Mouse (Mus musculus): ENCODE results near the gene Rapgefl1.
"Not testable (repeated sequence)": the region's sequence is repeated elsewhere in the genome, so short reads cannot be mapped to it uniquely, and the experiment has no call there.

Rapgefl1 gene

DNA sequence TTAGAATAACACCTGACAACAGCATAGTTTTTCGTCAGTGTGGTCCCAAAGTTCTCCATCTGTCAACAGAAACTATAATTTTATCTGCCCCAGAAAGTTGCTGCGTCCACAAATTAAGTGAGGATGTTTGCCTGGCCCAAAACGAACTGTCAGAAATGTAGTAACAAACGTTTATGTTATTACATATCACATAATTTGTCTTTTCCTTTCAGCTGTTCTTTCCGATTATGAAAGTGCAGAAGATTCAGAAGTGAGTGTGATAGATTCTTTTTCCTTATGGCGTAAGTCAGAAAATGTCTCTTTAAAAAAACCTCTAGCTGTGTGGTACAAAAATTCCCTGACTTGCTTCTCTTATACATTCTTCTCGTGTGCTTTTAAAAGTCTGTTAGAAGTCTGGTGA is 25.9 kb upstream of the Rapgefl1 start:
- no peak for DNase-seq (ENCODE audit: inconsistent ontology term)

DNA sequence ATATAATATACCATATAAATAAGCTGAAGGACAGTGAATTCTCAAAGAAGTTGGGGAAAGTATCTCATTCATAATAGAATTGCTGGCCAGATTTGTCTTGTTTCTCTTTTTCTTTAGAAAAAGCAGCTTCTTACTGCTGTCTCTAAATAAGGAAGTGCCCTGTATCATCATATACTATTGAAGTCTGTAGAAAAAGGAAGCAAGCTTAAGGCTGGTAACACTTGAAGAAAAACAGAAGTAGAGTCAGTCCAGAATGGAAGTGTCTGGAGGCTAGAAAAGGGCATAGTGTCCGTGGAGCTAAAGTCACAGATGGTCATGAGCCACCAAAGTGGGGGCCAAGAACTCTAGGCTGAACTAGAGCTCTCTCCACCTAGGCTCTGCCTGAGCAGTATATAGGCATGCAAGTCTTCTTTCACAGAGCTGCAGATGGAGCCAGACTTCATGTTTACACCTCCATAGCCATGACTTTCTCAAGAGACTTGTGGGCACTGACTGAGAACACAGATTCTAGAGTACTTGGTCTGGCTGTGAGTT is 19.8 kb upstream of the Rapgefl1 start:
- DNase-seq (ENCODE audit: inconsistent ontology term), result no peak

DNA sequence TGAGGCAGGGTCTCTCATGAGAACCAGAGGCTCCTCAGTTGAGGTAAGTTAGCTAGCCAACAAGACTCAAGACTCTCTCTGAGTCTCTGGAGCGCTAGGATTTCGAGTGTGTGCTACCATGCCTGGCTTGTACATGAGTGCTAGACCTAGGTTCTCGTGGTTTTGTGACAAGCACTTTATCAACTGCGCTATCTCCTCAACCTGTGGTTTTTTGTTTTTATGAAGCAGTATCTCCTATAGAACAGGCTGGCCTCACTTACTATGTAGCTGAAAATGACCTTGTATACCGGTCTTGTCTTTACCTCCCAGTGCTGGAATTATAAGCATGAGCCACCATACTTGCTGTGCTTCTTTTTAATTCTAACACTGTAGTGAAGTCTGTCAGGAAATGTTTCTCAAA is 15.6 kb upstream of the Rapgefl1 start:
- DNase-seq (ENCODE audit: inconsistent ontology term), result no peak

DNA sequence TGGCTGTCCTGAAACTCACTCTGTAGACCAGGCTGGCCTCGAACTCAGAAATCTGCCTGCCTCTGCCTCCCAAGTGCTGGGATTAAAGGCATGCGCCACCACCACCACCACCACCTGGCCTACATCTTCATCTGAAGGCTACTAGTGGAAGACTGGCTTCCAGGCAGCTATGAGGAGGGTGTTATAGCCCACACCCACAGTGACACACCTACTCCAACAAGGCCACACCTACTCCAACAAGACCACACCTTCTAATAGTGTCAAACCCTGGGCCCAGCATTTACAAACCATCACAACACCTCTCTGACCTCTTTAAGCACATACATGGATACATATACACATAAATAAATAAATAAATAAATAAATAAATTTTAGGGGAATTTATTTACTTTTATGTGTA is 10.5 kb upstream of the Rapgefl1 start:
- not testable (repeated sequence) for DNase-seq (ENCODE audit: inconsistent ontology term)

DNA sequence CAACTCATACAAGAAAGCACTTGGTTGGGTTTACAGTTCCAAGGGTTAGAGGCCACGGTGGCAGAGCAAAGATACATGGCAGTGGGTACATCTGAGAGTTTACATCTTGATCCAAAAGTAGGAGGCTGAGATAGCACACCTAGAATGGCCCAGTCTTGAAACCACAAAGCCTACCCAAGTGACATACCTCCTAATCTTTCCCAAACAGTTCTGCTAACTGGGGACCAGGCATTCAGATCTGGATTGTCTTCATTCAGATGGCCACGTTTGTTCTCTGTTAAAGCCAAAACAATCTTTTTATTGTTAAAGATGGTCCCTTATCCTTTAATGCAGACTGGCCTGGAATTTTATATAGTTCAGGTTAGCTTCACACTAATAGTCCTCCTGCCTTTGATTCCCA is 8.7 kb upstream of the Rapgefl1 start:
- no peak for DNase-seq (ENCODE audit: inconsistent ontology term)

DNA sequence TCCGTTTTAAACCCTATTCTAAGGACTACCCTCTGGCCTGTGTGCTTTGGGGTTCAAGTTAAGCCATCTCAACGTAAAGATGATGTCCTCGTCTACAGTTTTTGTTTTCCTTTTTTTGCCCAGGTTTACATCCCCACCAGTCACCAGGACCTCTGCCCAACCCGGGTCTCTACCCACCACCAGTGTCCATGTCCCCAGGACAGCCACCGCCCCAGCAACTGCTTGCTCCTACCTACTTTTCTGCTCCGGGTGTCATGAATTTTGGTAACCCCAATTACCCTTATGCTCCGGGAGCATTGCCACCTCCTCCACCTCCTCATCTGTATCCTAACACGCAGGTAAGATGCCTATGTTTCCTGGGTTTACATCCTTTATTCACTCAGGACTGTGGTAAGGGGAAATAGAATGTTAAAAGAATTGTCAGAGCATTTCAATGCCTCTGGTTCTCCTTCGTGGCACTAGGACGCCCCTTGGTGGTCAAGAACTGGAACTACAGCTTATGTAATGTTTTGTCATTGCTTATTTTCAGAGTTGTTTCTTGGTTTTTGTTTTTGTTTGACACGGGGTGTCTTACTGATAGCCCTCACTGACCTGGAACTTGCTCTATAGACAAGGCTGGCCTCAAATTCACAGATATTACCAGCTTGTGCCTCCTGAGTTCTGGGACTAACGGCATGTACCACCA is 7.4 kb upstream of the Rapgefl1 start:
- peak; percentile 39 for DNase-seq (ENCODE audit: inconsistent ontology term)

DNA sequence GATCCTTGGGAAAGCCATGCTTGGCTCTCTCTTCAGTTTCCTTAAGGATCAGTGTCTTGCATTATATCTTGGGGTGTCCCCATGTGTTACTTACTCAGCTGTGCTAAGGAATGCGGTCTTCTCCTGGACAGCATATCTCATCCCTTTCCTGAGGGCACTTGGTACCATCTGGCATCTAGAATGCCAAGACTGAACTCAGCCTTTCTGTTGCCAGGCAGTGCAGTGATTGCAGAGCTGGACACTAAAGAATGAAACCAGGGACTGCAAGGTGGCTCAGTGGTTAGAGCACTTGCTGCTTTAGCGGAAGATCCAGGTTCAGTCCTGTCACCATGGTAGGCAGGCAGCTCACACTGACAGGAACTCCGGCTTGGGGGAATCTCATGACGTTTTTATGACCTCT is 6.7 kb upstream of the Rapgefl1 start:
- no peak for DNase-seq (ENCODE audit: inconsistent ontology term)

DNA sequence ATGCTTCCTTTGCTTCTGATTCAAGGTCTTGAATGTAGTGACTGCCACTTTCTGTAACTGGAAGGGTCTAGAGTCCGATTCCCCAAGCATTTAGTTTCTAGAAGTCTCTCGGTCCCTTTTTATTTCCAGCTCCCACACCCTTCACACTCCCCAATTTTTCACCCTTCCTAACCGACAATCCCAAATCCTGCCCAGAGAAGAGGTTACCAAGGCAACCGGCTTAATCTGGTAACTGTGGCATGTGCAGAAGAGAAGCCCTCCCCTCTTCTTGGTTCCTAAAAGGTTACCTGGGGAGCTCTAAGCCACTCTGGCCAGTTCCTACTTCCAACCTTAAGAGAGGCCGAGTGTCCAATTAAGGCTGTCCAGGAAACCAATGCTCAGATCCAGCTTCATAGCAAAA is 1.3 kb upstream of the Rapgefl1 start:
- DNase-seq (ENCODE audit: inconsistent ontology term), result no peak

DNA sequence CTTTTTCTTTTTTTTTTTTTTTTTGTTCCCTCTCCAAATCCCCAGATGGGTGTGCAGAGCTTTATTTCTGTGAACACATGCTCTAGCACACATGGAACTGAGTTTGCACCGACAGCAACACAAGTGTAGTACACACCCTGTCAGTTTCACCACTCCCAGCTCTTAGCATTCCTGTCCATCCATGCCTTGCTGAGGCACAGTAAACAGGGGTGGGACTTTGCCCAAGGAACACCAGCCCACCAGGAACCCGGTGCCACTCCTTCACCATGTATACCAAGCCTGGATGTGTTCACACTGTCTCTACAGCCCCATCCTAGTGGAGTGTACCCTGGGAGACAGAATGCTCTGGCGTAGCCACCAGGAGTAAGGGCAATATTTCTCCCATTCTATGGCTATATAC is 860 bp upstream of the Rapgefl1 start:
- DNase-seq (ENCODE audit: inconsistent ontology term), result no peak

DNA sequence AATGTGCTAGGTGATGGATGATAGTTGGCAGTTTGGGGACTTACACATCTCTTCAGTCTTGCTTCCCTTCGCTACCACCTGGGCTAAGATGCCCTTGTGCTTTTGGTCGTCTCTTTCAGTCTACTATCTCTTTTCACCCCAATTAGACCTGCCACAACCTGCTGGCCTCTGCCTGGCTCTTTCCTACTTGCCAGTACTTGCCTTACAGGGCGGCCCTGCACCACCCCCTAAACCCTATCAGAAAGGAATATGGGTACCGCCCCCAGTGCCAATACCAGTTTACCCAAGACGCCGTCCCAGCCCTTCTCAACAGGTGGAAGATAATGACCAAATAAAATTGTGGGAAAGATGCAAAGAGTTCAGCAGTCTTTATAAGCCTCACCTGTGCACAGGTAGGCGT is 457 bp upstream of the Rapgefl1 start:
- no peak for DNase-seq (ENCODE audit: inconsistent ontology term)

DNA sequence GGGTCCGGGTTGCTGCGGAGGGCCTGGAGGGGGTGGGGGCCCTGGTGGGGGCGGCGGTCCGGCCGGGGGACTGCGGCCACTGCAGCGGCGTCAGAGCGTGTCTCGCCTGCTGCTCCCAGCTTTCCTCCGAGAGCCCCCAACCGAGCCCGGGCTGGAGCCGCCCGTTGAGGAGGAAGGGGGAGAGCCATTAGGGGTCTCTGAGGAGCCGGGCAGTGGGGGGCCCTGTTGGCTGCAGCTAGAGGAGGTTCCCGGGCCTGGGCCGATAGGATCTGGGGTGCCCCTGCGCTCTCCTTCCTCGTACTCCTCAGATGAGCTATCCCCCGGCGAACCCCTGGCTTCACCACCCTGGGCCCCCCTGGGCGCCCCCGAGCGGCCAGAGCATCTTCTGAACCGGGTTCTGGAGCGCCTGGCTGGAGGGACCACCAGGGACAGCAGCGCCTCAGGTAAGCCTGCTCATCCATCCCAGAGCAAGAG is 683 bp downstream of the Rapgefl1 start:
- no peak for DNase-seq (ENCODE audit: inconsistent ontology term)

DNA sequence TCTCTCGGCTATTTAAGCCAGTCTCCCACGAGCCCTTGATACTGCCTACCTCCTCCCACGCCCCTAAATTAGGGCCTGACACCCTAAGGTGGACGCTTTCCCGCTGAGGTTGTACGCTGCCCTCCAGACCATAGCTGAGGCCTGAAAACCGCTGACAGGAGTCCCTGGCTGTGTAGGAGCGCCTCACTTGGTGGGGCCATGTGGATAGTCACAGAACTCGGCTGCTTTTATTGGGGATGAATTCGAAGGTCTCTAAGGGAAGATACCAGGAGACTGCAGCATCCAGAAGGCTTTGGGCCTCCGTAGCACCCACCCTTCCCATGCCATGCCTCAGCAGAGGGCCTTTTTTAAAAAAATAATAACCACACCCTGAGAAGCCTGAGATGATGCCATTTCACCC is 1.3 kb downstream of the Rapgefl1 start:
- DNase-seq (ENCODE audit: inconsistent ontology term), result no peak

DNA sequence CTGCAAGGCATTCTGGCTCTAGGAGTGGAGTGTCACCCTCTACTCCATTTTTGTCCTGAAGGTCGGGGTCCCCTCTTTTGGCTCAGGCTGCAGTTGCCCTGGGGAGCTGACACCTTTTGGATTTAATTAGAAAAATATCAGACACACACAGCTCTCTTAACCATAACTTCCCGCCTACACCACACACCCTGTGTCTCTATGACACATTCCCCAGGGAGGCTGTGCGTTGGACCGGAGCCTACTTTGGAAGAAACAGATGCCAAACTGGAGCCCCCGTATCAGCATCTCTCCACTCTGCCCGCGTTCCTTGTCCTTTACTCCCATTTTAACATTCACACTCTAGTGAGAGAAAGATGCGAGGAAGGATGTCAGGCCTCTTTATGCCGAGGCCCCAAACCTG is 1.9 kb downstream of the Rapgefl1 start:
- DNase-seq (ENCODE audit: inconsistent ontology term), result no peak

DNA sequence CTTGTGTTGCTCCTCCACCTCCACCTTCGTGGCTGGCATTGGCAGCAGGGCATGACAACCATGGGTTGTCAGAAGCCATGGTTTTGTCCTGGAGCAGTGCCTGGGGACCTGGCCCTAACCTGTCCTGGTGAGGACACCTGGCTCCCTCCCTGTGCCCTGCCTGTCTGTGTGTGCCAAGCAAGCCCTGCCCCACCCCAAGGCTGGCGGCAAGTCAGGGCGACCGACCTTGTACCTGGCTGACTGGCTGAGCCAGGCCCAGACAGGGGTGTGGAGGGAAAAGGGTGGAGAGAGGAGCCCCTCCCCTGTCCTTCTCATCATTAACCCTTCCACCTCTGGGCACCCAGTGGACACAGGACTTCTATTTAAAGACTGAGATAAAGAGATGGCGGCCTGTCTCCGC is 2.8 kb downstream of the Rapgefl1 start:
- no peak for DNase-seq (ENCODE audit: inconsistent ontology term)

DNA sequence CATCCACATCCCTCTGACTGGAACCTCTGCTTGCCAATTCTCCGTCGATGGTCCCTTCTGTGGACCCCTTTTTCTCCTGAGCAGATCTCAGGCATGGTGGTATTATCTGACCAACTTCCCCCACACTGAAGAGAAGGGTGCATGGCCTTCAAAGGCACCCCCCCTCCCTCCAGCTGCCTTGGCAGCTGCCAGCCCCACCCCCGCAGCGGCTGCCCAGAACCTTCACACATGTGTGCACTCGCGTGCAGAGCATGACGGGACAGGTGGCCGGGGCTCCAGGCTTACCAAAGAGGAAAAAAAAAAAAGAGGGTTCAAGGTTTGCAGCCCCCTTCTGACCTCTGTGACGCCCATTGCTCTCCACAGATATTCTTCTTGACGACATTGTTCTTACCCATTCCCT is 3.3 kb downstream of the Rapgefl1 start:
- no peak for DNase-seq (ENCODE audit: inconsistent ontology term)

DNA sequence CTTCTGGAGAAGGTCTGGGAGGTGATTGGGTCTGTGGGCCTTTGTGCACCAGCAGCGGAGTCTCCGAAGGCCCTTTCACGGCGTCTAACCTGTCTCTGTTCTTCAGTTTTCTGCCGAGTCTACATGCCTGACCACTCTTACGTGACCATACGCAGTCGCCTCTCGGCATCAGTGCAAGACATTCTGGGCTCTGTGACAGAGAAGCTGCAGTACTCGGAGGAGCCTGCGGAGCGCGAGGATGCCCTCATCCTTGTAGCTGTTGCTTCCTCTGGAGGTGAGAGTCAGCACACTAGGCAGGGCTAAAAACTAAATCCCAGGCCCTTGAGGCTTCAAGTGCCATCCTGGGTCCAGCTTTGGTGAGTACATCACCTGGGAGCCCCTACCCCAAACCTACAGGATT is 9.4 kb downstream of the Rapgefl1 start:
- DNase-seq (ENCODE audit: inconsistent ontology term), result no peak

DNA sequence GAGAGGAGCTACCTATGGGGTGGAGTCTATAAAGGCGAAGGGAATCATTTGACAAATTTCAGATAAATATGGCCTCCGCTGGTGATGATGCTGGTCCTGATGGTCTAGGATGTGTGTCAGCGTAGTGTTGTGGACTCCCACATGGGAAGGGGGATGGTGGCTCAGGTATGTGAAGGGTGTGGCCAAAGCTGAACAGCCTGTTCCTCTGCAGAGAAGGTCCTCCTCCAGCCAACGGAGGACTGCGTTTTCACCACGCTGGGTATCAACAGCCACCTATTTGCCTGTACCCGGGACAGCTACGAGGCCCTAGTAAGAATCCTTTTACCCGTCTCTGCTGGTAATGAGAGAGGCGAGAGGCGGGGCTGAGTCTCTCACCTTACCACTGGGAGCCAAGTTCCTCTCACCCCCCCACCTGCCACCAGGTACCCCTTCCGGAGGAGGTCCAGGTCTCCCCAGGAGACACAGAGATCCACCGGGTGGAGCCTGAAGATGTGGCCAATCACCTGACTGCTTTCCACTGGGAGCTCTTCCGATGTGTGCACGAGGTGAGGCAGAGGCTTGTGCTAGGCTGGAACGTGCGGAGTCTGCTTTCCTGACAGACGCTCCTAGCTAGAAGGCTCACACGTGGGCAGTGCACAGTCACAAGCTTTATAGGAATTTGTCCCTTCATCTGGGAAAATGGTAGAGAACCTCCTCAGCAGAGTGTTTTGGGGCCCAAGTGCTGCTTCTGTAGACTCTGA is 10.4 kb downstream of the Rapgefl1 start:
- no peak for DNase-seq (ENCODE audit: inconsistent ontology term)

DNA sequence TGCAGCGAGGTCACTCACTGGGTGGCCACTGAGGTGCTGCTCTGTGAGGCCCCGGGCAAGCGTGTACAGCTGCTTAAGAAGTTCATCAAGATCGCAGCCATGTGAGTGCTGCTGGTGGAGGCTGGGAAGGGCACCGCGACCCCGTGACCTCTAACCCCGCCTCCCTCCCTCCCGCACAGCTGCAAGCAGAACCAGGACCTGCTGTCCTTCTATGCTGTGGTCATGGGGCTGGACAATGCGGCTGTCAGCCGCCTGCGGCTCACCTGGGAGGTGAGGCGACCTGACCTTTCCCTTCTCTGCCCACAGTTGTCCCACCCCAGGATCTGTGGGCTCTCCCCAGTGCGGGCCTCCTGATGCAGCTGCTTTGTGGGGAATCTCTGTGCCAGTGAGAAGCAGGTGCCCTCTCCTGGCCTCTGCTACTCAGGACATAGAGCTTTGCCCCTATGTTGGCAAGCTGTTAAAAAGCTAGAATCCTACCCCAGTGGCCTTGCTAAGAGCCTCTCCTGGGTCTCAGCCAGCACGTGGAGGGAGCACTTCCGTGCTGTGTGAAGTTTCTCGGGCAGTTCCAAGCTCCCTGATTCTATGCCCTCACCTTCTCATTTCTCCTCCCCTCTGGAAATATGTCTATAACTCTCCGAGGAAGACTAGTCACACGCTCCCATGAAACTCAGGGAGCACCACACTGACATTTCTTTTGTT is 12.8 kb downstream of the Rapgefl1 start:
- no peak for DNase-seq (ENCODE audit: inconsistent ontology term)

DNA sequence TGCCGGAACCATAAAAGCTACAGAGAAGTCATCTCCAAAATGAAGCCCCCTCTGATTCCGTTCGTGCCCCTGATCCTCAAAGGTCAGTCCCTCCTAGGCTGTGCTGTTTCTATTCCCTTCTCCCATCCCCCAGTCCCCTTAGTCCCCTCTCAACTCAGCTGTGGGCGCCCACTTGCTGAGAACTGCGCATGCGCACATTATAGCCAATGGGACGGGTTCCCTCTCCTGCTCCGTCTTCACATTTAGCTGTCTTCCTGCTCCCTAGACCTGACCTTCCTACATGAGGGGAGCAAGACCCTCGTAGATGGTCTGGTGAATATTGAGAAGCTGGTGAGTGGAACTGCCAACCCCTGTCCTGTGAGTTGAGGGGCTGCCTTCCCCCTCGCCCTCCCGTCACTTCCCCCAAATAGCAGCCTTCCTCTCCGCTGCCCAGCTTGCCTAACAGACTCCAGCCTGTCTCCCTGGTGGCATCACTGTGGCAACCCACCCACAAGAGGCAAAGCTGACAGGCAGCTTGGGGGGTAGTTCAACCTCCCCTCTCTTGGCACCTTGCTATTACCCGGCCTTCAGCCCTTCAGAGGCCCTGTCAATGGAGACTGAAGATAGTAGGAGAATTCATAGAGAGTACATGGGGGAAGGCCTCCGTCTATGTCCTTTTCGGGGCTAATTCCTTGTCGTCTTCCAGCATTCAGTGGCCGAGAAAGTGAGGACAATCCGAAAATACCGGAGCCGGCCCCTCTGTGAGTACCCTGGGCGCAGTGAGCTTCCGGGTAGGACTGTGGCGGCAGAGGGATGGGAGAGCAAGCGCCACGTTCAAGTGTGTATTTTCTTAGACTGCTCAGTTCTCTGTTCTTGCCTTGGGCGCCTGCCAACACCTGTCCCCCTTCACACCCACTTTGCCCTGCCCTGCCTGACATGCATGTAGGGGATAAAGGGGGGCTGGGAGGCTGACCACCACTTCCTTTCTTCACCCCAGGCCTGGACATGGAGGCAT is 13.8 kb downstream of the Rapgefl1 start:
- DNase-seq (ENCODE audit: inconsistent ontology term), result no peak

DNA sequence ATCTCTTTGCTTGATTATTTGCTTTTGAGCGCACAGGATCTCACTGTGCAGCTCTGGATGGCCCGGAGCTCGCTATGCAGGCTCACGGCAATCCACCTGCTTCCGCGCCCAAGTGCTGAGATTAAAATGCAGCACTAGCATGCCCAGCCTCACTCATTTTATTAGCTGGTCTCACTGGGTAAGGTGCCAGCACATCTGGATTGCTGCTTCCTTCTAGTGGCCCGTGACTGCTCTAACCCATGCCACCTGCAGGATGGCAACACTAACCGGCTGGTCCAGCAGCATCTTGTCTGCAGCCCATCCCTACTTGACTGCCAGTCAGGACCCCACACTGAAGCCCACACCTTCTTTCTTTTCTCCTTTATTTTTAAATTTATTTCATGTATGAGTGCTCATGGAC is 17.5 kb downstream of the Rapgefl1 start:
- DNase-seq (ENCODE audit: inconsistent ontology term), result no peak

DNA sequence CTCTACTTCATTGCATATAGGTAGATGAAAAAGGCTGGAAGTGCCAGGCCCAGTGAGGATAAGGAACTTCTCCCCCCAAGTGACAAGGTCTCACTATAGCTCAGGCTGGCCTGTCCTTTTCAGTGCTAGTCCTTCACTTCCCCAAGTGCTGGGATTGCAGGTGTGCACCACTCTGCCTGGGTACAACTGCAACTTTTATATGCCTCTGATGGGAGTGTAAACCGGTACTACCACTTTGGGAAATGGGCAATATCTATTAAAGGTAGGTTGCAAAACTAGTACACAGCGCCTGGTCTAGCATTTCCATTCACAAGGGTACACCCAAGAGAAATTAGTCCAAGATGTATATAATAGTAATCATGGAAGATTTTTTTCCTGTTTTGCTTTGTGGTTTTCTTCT is 18.1 kb downstream of the Rapgefl1 start:
- no peak for DNase-seq (ENCODE audit: inconsistent ontology term)

Measured in Muller cell, postnatal 12 days (primary cell).